Mouse (Mus musculus): ENCODE measurements at regions not wholly inside any gene's neighbourhood (a gene's known extent, or its start where the extent isn't known, plus 50 kb on each side); places are given as distances from the start of the nearest gene placed in this dataset.

DNA sequence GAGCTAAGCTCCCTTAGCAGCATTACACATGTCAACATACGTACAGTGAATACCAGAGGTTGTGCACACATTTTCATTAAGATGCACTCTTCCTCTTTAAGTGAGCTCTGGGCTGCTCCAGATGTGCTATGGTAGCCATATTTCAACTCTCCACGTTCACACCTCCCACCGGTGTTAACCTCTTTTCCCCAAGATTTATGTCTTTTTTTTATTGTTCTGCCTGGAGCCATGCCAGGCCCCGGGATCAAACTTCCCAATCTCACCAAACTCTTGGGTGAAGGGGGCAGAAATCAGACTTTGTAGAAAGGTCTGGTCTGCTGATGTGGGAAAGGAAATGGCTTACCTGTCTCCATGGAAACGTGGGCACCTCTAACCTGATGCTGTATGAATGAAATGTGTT lies 754.0 kb upstream of the Sox9 start:
- no peak for TF ChIP-seq CTCF (IDR thresholded peaks at IDR 0.05; ENCODE audit: low read depth)
- no peak for TF ChIP-seq EP300 (IDR thresholded peaks at IDR 0.05; ENCODE audit: low read depth)

All from liver, embryonic 14.5 days (tissue).